Mouse (Mus musculus): Measurements from ENCODE around the gene Trim31. TPM values are rescaled to one million over a fixed set of nuclear protein-coding genes. Genes with fewer than 3 reads are reported as not detected.

Trim31 gene
- total and polyA plus RNA-seq, 2 experiments = not detected

DNA sequence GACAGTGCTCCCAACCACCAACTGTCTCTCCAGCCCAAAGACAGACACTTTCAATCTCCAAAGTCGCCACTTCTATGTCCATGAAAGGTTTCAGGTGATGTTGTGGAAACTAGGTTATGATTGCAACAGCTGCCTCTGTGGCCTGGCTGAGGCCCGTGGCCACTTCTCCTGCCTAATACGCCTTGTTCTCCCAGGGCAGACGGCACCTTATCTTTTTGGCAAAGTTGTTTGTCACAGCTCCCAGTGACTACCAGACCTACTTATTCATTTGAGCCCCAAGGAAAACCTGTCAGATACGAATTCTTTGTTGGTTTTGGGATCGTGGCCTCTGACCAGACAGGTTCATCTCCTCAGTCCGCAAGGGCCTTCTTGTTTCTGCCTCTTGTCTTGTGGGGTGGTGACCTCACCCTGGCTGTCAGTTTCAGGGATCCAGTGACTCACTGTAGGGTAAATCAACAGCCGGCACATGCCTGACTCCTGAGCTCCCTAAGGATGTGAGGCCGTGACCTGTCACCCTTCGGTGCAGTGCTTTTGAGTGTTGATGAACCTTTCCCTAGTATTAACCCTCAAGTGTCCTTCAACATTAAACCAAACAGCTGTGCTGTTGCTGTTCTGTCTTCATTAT lies 29.7 kb downstream of the Trim31 start:
- Histone ChIP-seq H3K4me3 (ENCODE audit: insufficient read depth, low read depth, low read length) (no peak overlapping the region), H3K27ac (replicated peaks; ENCODE audit: insufficient read depth, low read depth, low read length) (no peak overlapping the region), H3K79me2 (ENCODE audit: control insufficient read depth, insufficient read depth, low read length) (no peaks in the 10 kb centered on the region), H3K4me1 (ENCODE audit: control insufficient read depth, insufficient read depth, low read length) (no peaks in the 10 kb centered on the region), H3K9ac (ENCODE audit: low read depth, low read length) (no peak overlapping the region), H3K27me3 (ENCODE audit: control insufficient read depth, insufficient read depth, low read length) (no peaks in the 10 kb centered on the region), H3K36me3 (ENCODE audit: control insufficient read depth, insufficient read depth, low read length) (no peaks in the 10 kb centered on the region)
- TF ChIP-seq POLR2A (IDR thresholded peaks at IDR 0.05; ENCODE audit: extremely low read depth, insufficient read depth, low read length) = no peak
- no peak for TF ChIP-seq CTCF (IDR thresholded peaks at IDR 0.05; ENCODE audit: low read depth, low read length)
- 35% methylated on average over 10 of the region's 10 CpGs for WGBS
- DNase-seq (ENCODE audit: extremely low read depth, low read depth, low spot score) = no peak

DNA sequence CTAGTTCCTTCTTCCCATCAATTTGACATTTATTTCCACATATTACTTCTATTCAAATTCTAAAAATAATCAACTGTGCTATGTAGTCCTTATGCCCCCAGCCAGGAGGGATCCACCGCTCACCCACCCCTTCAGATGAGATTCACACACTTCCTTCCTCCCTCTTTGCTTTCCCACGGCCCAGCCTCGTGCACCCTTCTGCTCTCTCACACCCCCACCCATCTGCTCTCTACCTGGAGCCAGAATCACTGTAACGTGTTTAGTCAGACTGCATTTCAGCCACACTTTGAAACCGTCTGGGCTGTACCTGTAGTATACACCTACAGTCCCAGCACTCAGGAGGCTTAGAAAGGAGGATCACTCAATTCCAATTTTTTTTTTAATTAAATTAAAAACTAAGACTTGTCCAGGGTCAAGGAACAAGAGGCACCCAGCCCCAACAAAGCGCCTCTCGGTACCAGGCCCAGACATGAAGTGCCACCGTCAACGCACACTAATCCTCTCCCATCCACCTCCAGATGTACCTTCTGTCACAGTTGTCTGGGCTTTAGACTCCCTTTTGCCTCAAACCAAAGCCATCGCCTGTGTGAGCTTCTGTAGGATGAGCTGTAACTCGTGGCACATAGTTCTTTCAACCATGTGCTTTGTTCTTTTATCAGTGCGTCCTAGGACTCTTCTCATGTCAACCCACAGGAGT lies 31.5 kb downstream of the Trim31 start:
- WGBS = 81% methylated on average over 12 of the region's 12 CpGs
- no peak overlapping the region for H3K4me3 ChIP-seq (ENCODE audit: insufficient read depth, low read depth, low read length)
- H3K36me3 ChIP-seq (ENCODE audit: control insufficient read depth, insufficient read depth, low read length) = no peaks in the 10 kb centered on the region
- TF ChIP-seq CTCF (IDR thresholded peaks at IDR 0.05; ENCODE audit: low read depth, low read length) = no peak
- no peak for TF ChIP-seq POLR2A (IDR thresholded peaks at IDR 0.05; ENCODE audit: extremely low read depth, insufficient read depth, low read length)
- no peak overlapping the region for H3K9ac ChIP-seq (ENCODE audit: low read depth, low read length)
- no peaks in the 10 kb centered on the region for H3K4me1 ChIP-seq (ENCODE audit: control insufficient read depth, insufficient read depth, low read length)
- no peak for DNase-seq (ENCODE audit: extremely low read depth, low read depth, low spot score)
- H3K27ac ChIP-seq (replicated peaks; ENCODE audit: insufficient read depth, low read depth, low read length) = no peak overlapping the region
- H3K27me3 ChIP-seq (ENCODE audit: control insufficient read depth, insufficient read depth, low read length) = no peaks in the 10 kb centered on the region
- H3K79me2 ChIP-seq (ENCODE audit: control insufficient read depth, insufficient read depth, low read length) = no peaks in the 10 kb centered on the region

DNA sequence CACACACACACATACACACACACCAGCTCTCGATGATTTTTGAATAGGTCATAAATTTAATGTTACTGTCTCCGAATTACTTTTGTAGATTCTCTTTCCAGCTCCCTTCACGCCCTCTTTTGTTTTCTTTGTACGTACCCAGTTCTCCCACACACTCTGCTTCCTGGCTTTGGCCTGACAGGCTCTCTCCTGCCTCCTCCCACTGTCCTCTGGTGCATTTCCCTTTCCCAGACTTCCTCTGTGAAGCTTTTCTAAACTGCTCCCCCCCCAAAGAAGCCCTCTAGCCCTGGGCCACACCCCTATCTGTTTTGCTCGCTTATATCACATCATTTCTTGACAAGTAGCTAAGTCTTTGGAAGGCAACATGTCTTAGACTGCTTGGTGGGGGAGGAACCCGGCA lies 32.3 kb downstream of the Trim31 start:
- Histone ChIP-seq H3K27ac (replicated peaks; ENCODE audit: insufficient read depth, low read depth, low read length) (no peak overlapping the region), H3K4me1 (ENCODE audit: control insufficient read depth, insufficient read depth, low read length) (no peaks in the 10 kb centered on the region), H3K79me2 (ENCODE audit: control insufficient read depth, insufficient read depth, low read length) (no peaks in the 10 kb centered on the region), H3K4me3 (ENCODE audit: insufficient read depth, low read depth, low read length) (no peak overlapping the region), H3K9ac (ENCODE audit: low read depth, low read length) (no peak overlapping the region), H3K27me3 (ENCODE audit: control insufficient read depth, insufficient read depth, low read length) (no peaks in the 10 kb centered on the region), H3K36me3 (ENCODE audit: control insufficient read depth, insufficient read depth, low read length) (no peaks in the 10 kb centered on the region)
- WGBS = 71% methylated on average over 6 of the region's 6 CpGs
- DNase-seq (ENCODE audit: extremely low read depth, low read depth, low spot score) = no peak
- TF ChIP-seq CTCF (IDR thresholded peaks at IDR 0.05; ENCODE audit: low read depth, low read length) (no peak), POLR2A (IDR thresholded peaks at IDR 0.05; ENCODE audit: extremely low read depth, insufficient read depth, low read length) (no peak)

DNA sequence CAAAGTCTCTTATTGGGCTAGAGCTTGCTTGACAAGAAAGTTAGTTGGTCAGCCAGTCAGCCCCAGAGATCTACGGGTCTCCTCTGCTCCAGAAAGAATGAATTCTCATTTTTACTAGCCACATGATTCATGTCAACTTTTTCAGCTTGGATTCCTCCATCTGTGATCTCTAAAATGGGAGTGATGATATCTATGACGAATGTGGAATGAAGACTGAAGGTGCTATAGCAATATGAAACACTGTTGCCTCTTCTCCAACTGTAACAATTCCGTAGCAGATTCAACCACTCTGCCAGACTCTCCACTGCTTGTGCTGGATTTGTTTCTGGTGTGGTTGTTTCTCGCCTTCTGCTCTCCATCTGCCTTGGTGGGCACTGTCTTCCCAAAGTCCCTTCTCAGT lies 33.2 kb downstream of the Trim31 start:
- H3K9ac ChIP-seq (ENCODE audit: low read depth, low read length) = no peak overlapping the region
- H3K4me1 ChIP-seq (ENCODE audit: control insufficient read depth, insufficient read depth, low read length) = no peaks in the 10 kb centered on the region
- H3K4me3 ChIP-seq (ENCODE audit: insufficient read depth, low read depth, low read length) = no peak overlapping the region
- H3K27ac ChIP-seq (replicated peaks; ENCODE audit: insufficient read depth, low read depth, low read length) = no peak overlapping the region
- TF ChIP-seq CTCF (IDR thresholded peaks at IDR 0.05; ENCODE audit: low read depth, low read length) (no peak), POLR2A (IDR thresholded peaks at IDR 0.05; ENCODE audit: extremely low read depth, insufficient read depth, low read length) (no peak)
- no peaks in the 10 kb centered on the region for H3K27me3 ChIP-seq (ENCODE audit: control insufficient read depth, insufficient read depth, low read length)
- no peaks in the 10 kb centered on the region for H3K79me2 ChIP-seq (ENCODE audit: control insufficient read depth, insufficient read depth, low read length)
- H3K36me3 ChIP-seq (ENCODE audit: control insufficient read depth, insufficient read depth, low read length) = no peaks in the 10 kb centered on the region
- 86% methylated on average over 4 of the region's 4 CpGs for WGBS
- DNase-seq (ENCODE audit: extremely low read depth, low read depth, low spot score) = no peak

DNA sequence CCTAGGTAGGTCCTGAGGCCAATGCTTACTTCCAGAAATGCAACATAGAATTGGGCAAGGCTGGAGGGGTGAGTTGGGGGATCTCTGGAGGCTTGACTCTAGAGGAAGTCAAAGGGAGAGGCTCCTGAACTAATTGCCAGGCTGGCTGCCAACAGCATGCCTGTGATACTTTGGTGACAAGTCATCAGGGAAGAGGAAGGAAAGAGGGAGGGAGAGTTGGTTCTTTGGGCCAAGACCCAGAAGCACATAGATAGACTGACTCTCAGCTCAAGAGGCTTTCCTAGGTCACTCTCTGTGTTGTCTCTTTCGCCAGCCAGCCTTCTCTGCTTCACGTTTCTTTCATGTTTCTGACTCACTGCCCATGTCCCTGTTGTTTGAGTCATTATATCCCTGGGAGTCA lies 33.9 kb downstream of the Trim31 start:
- no peaks in the 10 kb centered on the region for H3K4me1 ChIP-seq (ENCODE audit: control insufficient read depth, insufficient read depth, low read length)
- H3K27me3 ChIP-seq (ENCODE audit: control insufficient read depth, insufficient read depth, low read length) = no peaks in the 10 kb centered on the region
- DNase-seq (ENCODE audit: extremely low read depth, low read depth, low spot score) = no peak
- H3K27ac ChIP-seq (replicated peaks; ENCODE audit: insufficient read depth, low read depth, low read length) = no peak overlapping the region
- no peak overlapping the region for H3K4me3 ChIP-seq (ENCODE audit: insufficient read depth, low read depth, low read length)
- no peaks in the 10 kb centered on the region for H3K36me3 ChIP-seq (ENCODE audit: control insufficient read depth, insufficient read depth, low read length)
- no peaks in the 10 kb centered on the region for H3K79me2 ChIP-seq (ENCODE audit: control insufficient read depth, insufficient read depth, low read length)
- WGBS = 64% methylated on average over 2 of the region's 2 CpGs
- TF ChIP-seq CTCF (IDR thresholded peaks at IDR 0.05; ENCODE audit: low read depth, low read length) (no peak), POLR2A (IDR thresholded peaks at IDR 0.05; ENCODE audit: extremely low read depth, insufficient read depth, low read length) (no peak)
- H3K9ac ChIP-seq (ENCODE audit: low read depth, low read length) = no peak overlapping the region

DNA sequence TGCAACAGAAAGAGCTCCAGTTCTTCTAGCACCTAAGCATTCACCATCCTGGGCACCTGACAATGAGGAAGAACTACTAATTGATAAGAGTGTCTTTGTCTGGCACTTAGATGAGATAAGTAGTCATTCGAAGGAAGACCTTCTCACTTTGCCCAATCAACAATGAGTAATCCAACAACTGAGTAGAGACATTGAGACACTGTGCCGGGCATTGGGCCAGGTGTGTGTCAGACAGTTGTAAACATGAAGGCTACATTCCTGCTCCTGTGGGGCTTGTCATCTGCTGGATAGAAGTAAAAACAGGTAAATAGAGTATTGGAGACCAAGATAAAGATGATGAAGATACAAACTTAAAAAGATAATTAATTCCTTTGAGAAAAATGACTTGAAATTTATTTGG lies 40.1 kb downstream of the Trim31 start:
- peaks cover 3% of the 10 kb centered on the region; the same call in 1 of the 2 replicates for H3K79me2 ChIP-seq (ENCODE audit: control insufficient read depth, insufficient read depth, low read length)
- no peaks in the 10 kb centered on the region for H3K27me3 ChIP-seq (ENCODE audit: control insufficient read depth, insufficient read depth, low read length)
- 11% methylated on average over 2 of the region's 2 CpGs for WGBS
- TF ChIP-seq CTCF (IDR thresholded peaks at IDR 0.05; ENCODE audit: low read depth, low read length) = no peak
- no peak for TF ChIP-seq POLR2A (IDR thresholded peaks at IDR 0.05; ENCODE audit: extremely low read depth, insufficient read depth, low read length)
- no peak overlapping the region for H3K27ac ChIP-seq (replicated peaks; ENCODE audit: insufficient read depth, low read depth, low read length)
- no peak overlapping the region for H3K9ac ChIP-seq (ENCODE audit: low read depth, low read length)
- H3K4me3 ChIP-seq (ENCODE audit: insufficient read depth, low read depth, low read length) = no peak overlapping the region
- no peaks in the 10 kb centered on the region for H3K4me1 ChIP-seq (ENCODE audit: control insufficient read depth, insufficient read depth, low read length)
- peak; percentile 14 for DNase-seq (ENCODE audit: extremely low read depth, low read depth, low spot score)
- no peaks in the 10 kb centered on the region for H3K36me3 ChIP-seq (ENCODE audit: control insufficient read depth, insufficient read depth, low read length)
